Mouse (Mus musculus): ENCODE measurements at regions not wholly inside any gene's neighbourhood (a gene's known extent, or its start where the extent isn't known, plus 50 kb on each side); places are given as distances from the start of the nearest gene placed in this dataset.
A peak's percentile ranks its signal among the peaks of the same experiment; 100 is the strongest.
"Not testable (repeated sequence)": the region's sequence is repeated elsewhere in the genome, so short reads cannot be mapped to it uniquely, and the experiment has no call there.

- not testable (repeated sequence) for H3K36me3 ChIP-seq (ENCODE audit: control insufficient read depth, insufficient read depth, low read length); DNase-seq (ENCODE audit: extremely low read depth, low read depth, low spot score); H3K4me3 ChIP-seq (ENCODE audit: insufficient read depth, low read depth, low read length); H3K27ac ChIP-seq (replicated peaks; ENCODE audit: insufficient read depth, low read depth, low read length); H3K27me3 ChIP-seq (ENCODE audit: control insufficient read depth, insufficient read depth, low read length); H3K79me2 ChIP-seq (ENCODE audit: control insufficient read depth, insufficient read depth, low read length); H3K9ac ChIP-seq (ENCODE audit: low read depth, low read length); H3K4me1 ChIP-seq (ENCODE audit: control insufficient read depth, insufficient read depth, low read length)
- WGBS = 95% methylated on average over 7 of the region's 7 CpGs
Measured at GRCm38 (mm10) chr5:109842186-109842978, 80.8 kb upstream of the Gm15446 start.

- H3K79me2 ChIP-seq (ENCODE audit: control insufficient read depth, insufficient read depth, low read length); H3K36me3 ChIP-seq (ENCODE audit: control insufficient read depth, insufficient read depth, low read length); H3K9ac ChIP-seq (ENCODE audit: low read depth, low read length); H3K27me3 ChIP-seq (ENCODE audit: control insufficient read depth, insufficient read depth, low read length); H3K4me1 ChIP-seq (ENCODE audit: control insufficient read depth, insufficient read depth, low read length); H3K4me3 ChIP-seq (ENCODE audit: insufficient read depth, low read depth, low read length); DNase-seq (ENCODE audit: extremely low read depth, low read depth, low spot score); H3K27ac ChIP-seq (replicated peaks; ENCODE audit: insufficient read depth, low read depth, low read length): not testable (repeated sequence)
- WGBS = 93% methylated on average over 2 of the region's 2 CpGs
Measured at GRCm38 (mm10) chr5:109844236-109844635, 79.0 kb upstream of the Gm15446 start.

- TF ChIP-seq CTCF (IDR thresholded peaks at IDR 0.05; ENCODE audit: low read depth, low read length) (no peak), POLR2A (IDR thresholded peaks at IDR 0.05; ENCODE audit: extremely low read depth, insufficient read depth, low read length) (no peak)
- H3K36me3 ChIP-seq (ENCODE audit: control insufficient read depth, insufficient read depth, low read length) = no peaks in the 10 kb centered on the region
- 3% methylated on average over 15 of the region's 15 CpGs for whole genome bisulfite sequencing
- H3K27ac ChIP-seq (replicated peaks; ENCODE audit: insufficient read depth, low read depth, low read length) = no peak overlapping the region
- no peaks in the 10 kb centered on the region; the same call in 1 of the 2 replicates for H3K79me2 ChIP-seq (ENCODE audit: control insufficient read depth, insufficient read depth, low read length)
- peaks cover 2% of the 10 kb centered on the region; the same call in 1 of the 2 replicates for H3K4me1 ChIP-seq (ENCODE audit: control insufficient read depth, insufficient read depth, low read length)
- no peaks in the 10 kb centered on the region for H3K27me3 ChIP-seq (ENCODE audit: control insufficient read depth, insufficient read depth, low read length)
- H3K4me3 ChIP-seq (ENCODE audit: insufficient read depth, low read depth, low read length) = peak overlapping the region; percentile 70
- H3K9ac ChIP-seq (ENCODE audit: low read depth, low read length) = peak overlapping the region; percentile 63
- peak; percentile 86 for DNase-seq (ENCODE audit: extremely low read depth, low read depth, low spot score)
Measured at GRCm38 (mm10) chr5:109844753-109845186, 78.4 kb upstream of the Gm15446 start.

- not testable (repeated sequence) for H3K36me3 ChIP-seq (ENCODE audit: control insufficient read depth, insufficient read depth, low read length); H3K79me2 ChIP-seq (ENCODE audit: control insufficient read depth, insufficient read depth, low read length); DNase-seq (ENCODE audit: extremely low read depth, low read depth, low spot score); H3K27ac ChIP-seq (replicated peaks; ENCODE audit: insufficient read depth, low read depth, low read length); H3K4me3 ChIP-seq (ENCODE audit: insufficient read depth, low read depth, low read length); H3K4me1 ChIP-seq (ENCODE audit: control insufficient read depth, insufficient read depth, low read length); H3K27me3 ChIP-seq (ENCODE audit: control insufficient read depth, insufficient read depth, low read length); H3K9ac ChIP-seq (ENCODE audit: low read depth, low read length)
Measured at GRCm38 (mm10) chr5:109851225-109851624, 72.0 kb upstream of the Gm15446 start.

- Histone ChIP-seq H3K4me3 (ENCODE audit: insufficient read depth, low read depth, low read length) (no peak overlapping the region), H3K4me1 (ENCODE audit: control insufficient read depth, insufficient read depth, low read length) (no peaks in the 10 kb centered on the region), H3K9ac (ENCODE audit: low read depth, low read length) (no peak overlapping the region), H3K27me3 (ENCODE audit: control insufficient read depth, insufficient read depth, low read length) (no peaks in the 10 kb centered on the region), H3K27ac (replicated peaks; ENCODE audit: insufficient read depth, low read depth, low read length) (no peak overlapping the region), H3K79me2 (ENCODE audit: control insufficient read depth, insufficient read depth, low read length) (no peaks in the 10 kb centered on the region), H3K36me3 (ENCODE audit: control insufficient read depth, insufficient read depth, low read length) (no peaks in the 10 kb centered on the region)
- DNase-seq (ENCODE audit: extremely low read depth, low read depth, low spot score) = no peak
- TF ChIP-seq POLR2A (IDR thresholded peaks at IDR 0.05; ENCODE audit: extremely low read depth, insufficient read depth, low read length) = no peak
- TF ChIP-seq CTCF (IDR thresholded peaks at IDR 0.05; ENCODE audit: low read depth, low read length) = no peak
- 86% methylated on average over 4 of the region's 4 CpGs for WGBS
Measured at GRCm38 (mm10) chr5:109860402-109860801, 62.8 kb upstream of the Gm15446 start.

GRCm38 (mm10) chr5:109864517-109864916, 58.7 kb upstream of the Gm15446 start:
- not testable (repeated sequence) for H3K4me3 ChIP-seq (ENCODE audit: insufficient read depth, low read depth, low read length); H3K27ac ChIP-seq (replicated peaks; ENCODE audit: insufficient read depth, low read depth, low read length); H3K27me3 ChIP-seq (ENCODE audit: control insufficient read depth, insufficient read depth, low read length); H3K79me2 ChIP-seq (ENCODE audit: control insufficient read depth, insufficient read depth, low read length); H3K4me1 ChIP-seq (ENCODE audit: control insufficient read depth, insufficient read depth, low read length); DNase-seq (ENCODE audit: extremely low read depth, low read depth, low spot score); H3K36me3 ChIP-seq (ENCODE audit: control insufficient read depth, insufficient read depth, low read length); H3K9ac ChIP-seq (ENCODE audit: low read depth, low read length)

All from liver, adult 2 months (tissue).